Mouse (Mus musculus) megakaryocyte, adult 5-6 weeks (primary cell): ENCODE measurements around the gene Palm. TPM values are rescaled to one million over a fixed set of nuclear protein-coding genes. Genes with fewer than 3 reads are reported as not detected.

ENCODE experiments used
- ATAC-seq: 2 replicates; pipeline ENCODE4 v1.8.0; 2016; ENCODE audit warnings: mild to moderate bottlenecking, inconsistent platforms; ENCODE audit not compliant: poor library complexity, severe bottlenecking
- total RNA-seq, 2 experiments: library from RNA; stranded (forward) in 1 of 2; stranded (reverse) in 1 of 2; fragments of 153-499, 151-499 nt in 1 of 2; fragments of 221-1000, 200-1000 nt in 1 of 2; gene quantifications; 2 replicates each; pipeline versions ENCODE4 v1.2.3 to v1.2.4; 2015 to 2017

Gene Palm
- total RNA-seq, 2 experiments from 2014 or later = 35.5 to 42.2 TPM

DNA sequence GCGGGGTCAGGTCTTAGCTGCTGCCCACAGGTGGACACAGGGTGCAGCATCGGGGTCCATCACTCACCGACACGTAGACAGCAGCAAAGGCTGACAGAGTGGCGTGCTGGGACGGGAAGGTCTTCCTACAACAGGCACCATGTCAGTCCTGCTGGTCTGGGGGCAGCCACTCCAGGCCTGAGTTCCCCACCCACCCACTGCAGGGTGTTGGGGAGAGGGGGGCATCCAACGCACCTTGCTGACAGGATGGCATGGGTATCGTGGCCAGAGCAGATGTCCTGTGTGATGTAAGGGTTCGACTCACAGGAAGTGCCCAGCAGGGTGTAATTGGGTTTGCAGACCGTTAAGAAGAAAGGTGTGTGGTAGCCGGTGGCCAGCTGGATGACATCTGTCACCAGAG lies 73.2 kb downstream of the Palm start:
- no peak for ATAC-seq

Other genes starting within 250 kb of the Palm start
Only the 30 nearest of the 34 such genes appear.
- gene C2cd4c, start 179.5 kb upstream of the Palm start, total RNA-seq (2015) = not detected in 2 replicates
- gene C2cd4c, start 179.5 kb upstream of the Palm start, total RNA-seq (2017) = not detected in 2 replicates
- not detected in 2 replicates for gene Shc2, start 155.7 kb upstream of the Palm start, total RNA-seq (2015)
- not detected in 2 replicates for gene Shc2, start 155.7 kb upstream of the Palm start, total RNA-seq (2017)
- gene Odf3l2, start 147.8 kb upstream of the Palm start, total RNA-seq (2015) = not detected in 2 replicates
- gene Odf3l2, start 147.8 kb upstream of the Palm start, total RNA-seq (2017) = not detected in 2 replicates
- not detected in 2 replicates for gene Madcam1, start 129.0 kb upstream of the Palm start, total RNA-seq (2015)
- gene Madcam1, start 129.0 kb upstream of the Palm start, total RNA-seq (2017) = not detected in 2 replicates
- gene Tpgs1, start 124.2 kb upstream of the Palm start, total RNA-seq (2015) = 17.5 and 21.0 TPM in 2 replicates
- gene Tpgs1, start 124.2 kb upstream of the Palm start, total RNA-seq (2017) = 8.8 and 21.1 TPM in 2 replicates
- 52.6 and 53.3 TPM in 2 replicates for gene Cdc34, start 111.4 kb upstream of the Palm start, total RNA-seq (2015)
- 70.2 and 100 TPM in 2 replicates for gene Cdc34, start 111.4 kb upstream of the Palm start, total RNA-seq (2017)
- gene Gzmm, start 104.6 kb upstream of the Palm start, total RNA-seq (2015) = 2.0 and 2.4 TPM in 2 replicates
- gene Gzmm, start 104.6 kb upstream of the Palm start, total RNA-seq (2017) = 0.20 and 0.92 TPM in 2 replicates
- gene Bsg, start 89.1 kb upstream of the Palm start, total RNA-seq (2015) = 289 and 306 TPM in 2 replicates
- gene Bsg, start 89.1 kb upstream of the Palm start, total RNA-seq (2017) = 194 and 196 TPM in 2 replicates
- gene Hcn2, start 76.9 kb upstream of the Palm start, total RNA-seq (2015) = 0.04 TPM in 1 of 2 replicates, not detected in the other
- not detected in 2 replicates for gene Hcn2, start 76.9 kb upstream of the Palm start, total RNA-seq (2017)
- 20.9 and 27.8 TPM in 2 replicates for gene Polrmt, start 47.0 kb upstream of the Palm start, total RNA-seq (2015)
- gene Polrmt, start 47.0 kb upstream of the Palm start, total RNA-seq (2017) = 9.7 and 12.6 TPM in 2 replicates
- not detected in 2 replicates for gene Fgf22, start 38.5 kb upstream of the Palm start, total RNA-seq (2015)
- gene Fgf22, start 38.5 kb upstream of the Palm start, total RNA-seq (2017) = not detected in 2 replicates
- 30.4 and 34.0 TPM in 2 replicates for gene Rnf126, start 26.6 kb upstream of the Palm start, total RNA-seq (2015)
- gene Rnf126, start 26.6 kb upstream of the Palm start, total RNA-seq (2017) = 12.5 and 13.0 TPM in 2 replicates
- gene Fstl3, start 16.3 kb upstream of the Palm start, total RNA-seq (2015) = 3.9 and 5.3 TPM in 2 replicates
- 1.7 and 2.7 TPM in 2 replicates for gene Fstl3, start 16.3 kb upstream of the Palm start, total RNA-seq (2017)
- 2.7 and 5.6 TPM in 2 replicates for gene Prss57, start 2.6 kb upstream of the Palm start, total RNA-seq (2015)
- 1.2 and 1.8 TPM in 2 replicates for gene Prss57, start 2.6 kb upstream of the Palm start, total RNA-seq (2017)
- not detected in 2 replicates for gene Misp, start 27.4 kb downstream of the Palm start, total RNA-seq (2015)
- not detected in 2 replicates for gene Misp, start 27.4 kb downstream of the Palm start, total RNA-seq (2017)
- 138 and 144 TPM in 2 replicates for gene Ptbp1, start 60.9 kb downstream of the Palm start, total RNA-seq (2015)
- 97.9 and 133 TPM in 2 replicates for gene Ptbp1, start 60.9 kb downstream of the Palm start, total RNA-seq (2017)
- gene Prtn3, start 80.9 kb downstream of the Palm start, total RNA-seq (2015) = 322 and 372 TPM in 2 replicates
- 92.6 and 97.3 TPM in 2 replicates for gene Prtn3, start 80.9 kb downstream of the Palm start, total RNA-seq (2017)
- 6.2 and 10.6 TPM in 2 replicates for gene Plppr3, start 81.1 kb downstream of the Palm start, total RNA-seq (2015)
- 13.2 and 17.6 TPM in 2 replicates for gene Plppr3, start 81.1 kb downstream of the Palm start, total RNA-seq (2017)
- gene Elane, start 92.7 kb downstream of the Palm start, total RNA-seq (2015) = 348 and 366 TPM in 2 replicates
- gene Elane, start 92.7 kb downstream of the Palm start, total RNA-seq (2017) = 161 and 164 TPM in 2 replicates
- not detected in 2 replicates for gene Cfd, start 97.3 kb downstream of the Palm start, total RNA-seq (2015)
- not detected in 2 replicates for gene Cfd, start 97.3 kb downstream of the Palm start, total RNA-seq (2017)
- gene Med16, start 115.4 kb downstream of the Palm start, total RNA-seq (2015) = 12.0 and 13.6 TPM in 2 replicates
- gene Med16, start 115.4 kb downstream of the Palm start, total RNA-seq (2017) = 17.5 and 18.0 TPM in 2 replicates
- gene Gm26602, start 117.3 kb downstream of the Palm start, total RNA-seq (2015) = not detected in 2 replicates
- not detected in 2 replicates for gene Gm26602, start 117.3 kb downstream of the Palm start, total RNA-seq (2017)
- 0.18 and 0.29 TPM in 2 replicates for gene Kiss1r, start 123.4 kb downstream of the Palm start, total RNA-seq (2015)
- 0.26 and 0.77 TPM in 2 replicates for gene Kiss1r, start 123.4 kb downstream of the Palm start, total RNA-seq (2017)
- gene R3hdm4, start 127.6 kb downstream of the Palm start, total RNA-seq (2015) = 118 and 121 TPM in 2 replicates
- 92.1 and 134 TPM in 2 replicates for gene R3hdm4, start 127.6 kb downstream of the Palm start, total RNA-seq (2017)
- 36.7 and 38.7 TPM in 2 replicates for gene Arid3a, start 133.5 kb downstream of the Palm start, total RNA-seq (2015)
- gene Arid3a, start 133.5 kb downstream of the Palm start, total RNA-seq (2017) = 59.2 and 67.8 TPM in 2 replicates
- gene Wdr18, start 166.6 kb downstream of the Palm start, total RNA-seq (2015) = 10.6 and 15.7 TPM in 2 replicates
- 7.8 TPM in 2 replicates for gene Wdr18, start 166.6 kb downstream of the Palm start, total RNA-seq (2017)
- not detected in 2 replicates for gene Grin3b, start 177.1 kb downstream of the Palm start, total RNA-seq (2015)
- gene Grin3b, start 177.1 kb downstream of the Palm start, total RNA-seq (2017) = 0.18 TPM in 1 of 2 replicates, not detected in the other
- gene Tmem259, start 190.8 kb downstream of the Palm start, total RNA-seq (2015) = 51.6 and 52.2 TPM in 2 replicates
- gene Tmem259, start 190.8 kb downstream of the Palm start, total RNA-seq (2017) = 52.1 and 53.2 TPM in 2 replicates
- 174 and 175 TPM in 2 replicates for gene Cnn2, start 195.0 kb downstream of the Palm start, total RNA-seq (2015)
- 286 and 299 TPM in 2 replicates for gene Cnn2, start 195.0 kb downstream of the Palm start, total RNA-seq (2017)
- 32.6 and 34.7 TPM in 2 replicates for gene Abca7, start 202.9 kb downstream of the Palm start, total RNA-seq (2015)
- gene Abca7, start 202.9 kb downstream of the Palm start, total RNA-seq (2017) = 33.6 and 37.4 TPM in 2 replicates